8 mouse cellular contexts compared by ENCODE assay signal in the genomic region with DNA sequence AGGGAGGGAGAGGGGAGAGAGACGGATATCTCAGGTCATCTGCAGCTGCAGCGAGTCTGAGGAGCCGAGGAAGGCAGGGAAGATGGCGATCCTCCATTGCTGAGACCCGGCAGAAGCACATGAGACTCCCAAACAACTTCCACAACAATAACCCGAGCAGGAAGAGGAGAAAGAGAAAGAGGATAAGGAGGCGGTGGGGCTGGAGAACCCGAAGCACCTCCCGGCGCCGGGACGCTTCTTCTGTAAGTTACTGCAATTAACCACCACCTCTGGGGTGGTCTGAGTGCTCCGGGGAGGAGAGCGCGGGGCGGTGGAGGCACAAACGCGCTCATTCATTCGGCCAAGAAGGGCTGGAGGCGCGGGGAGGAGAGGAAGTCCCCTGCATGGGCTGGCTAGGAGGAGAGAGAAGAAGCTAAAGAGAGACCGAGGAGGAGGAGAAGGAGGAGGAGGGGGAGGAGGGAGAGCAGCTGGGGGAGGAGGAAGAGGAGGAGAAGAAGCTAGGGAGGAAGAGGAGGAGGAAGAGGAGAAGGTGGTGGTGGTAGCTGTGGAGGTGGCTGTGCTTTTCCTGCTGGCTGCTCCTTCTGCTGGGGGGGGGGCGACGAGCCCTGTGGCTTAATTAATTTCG. TPM values are rescaled to one million over a fixed set of nuclear protein-coding genes. Genes with fewer than 3 reads are reported as not detected.
DNase-seq lines count a peak whose midpoint lies in the region; ATAC-seq and TF ChIP-seq lines count a peak whose summit lies in the region.

No protein-coding gene starts in this region.

- H3K27me3 ChIP-seq in C2C12 (ENCODE audit: control insufficient read depth, insufficient read depth, insufficient read length) = no peaks in the 10 kb centered on the region
- H3K27me3 ChIP-seq in embryonic facial prominence, embryonic 14.5 days (replicated peaks; ENCODE audit: control insufficient read depth, insufficient read depth, low read length) = no peaks in the 10 kb centered on the region
- 0 out of 2 replicates have a peak, but pooled peaks cover 4% of the 10 kb centered on the region for H3K27me3 ChIP-seq in lung, postnatal 0 days (replicated peaks; ENCODE audit: insufficient read depth, low read length)

- H3K4me1 ChIP-seq in embryonic facial prominence, embryonic 14.5 days (ENCODE audit: control insufficient read depth, insufficient read depth, low read length) = peaks cover 15% of the 10 kb centered on the region
- peaks cover 9% of the 10 kb centered on the region; the same call in 1 of the 2 replicates for H3K4me1 ChIP-seq in lung, postnatal 0 days (ENCODE audit: insufficient read depth, low read depth, low read length)

- peak overlapping the region; percentile 69 for H3K4me2 ChIP-seq in embryonic facial prominence, embryonic 14.5 days (ENCODE audit: low read depth, low read length)
- H3K4me2 ChIP-seq in lung, postnatal 0 days (replicated peaks; ENCODE audit: low read depth, low read length) = peak overlapping the region; percentile 96

- no peak for TF ChIP-seq EP300 in lung, postnatal 0 days (IDR thresholded peaks at IDR 0.05)

- TF ChIP-seq CTCF in C2C12 (IDR thresholded peaks at IDR 0.05; ENCODE audit: control insufficient read depth, insufficient read depth, insufficient read length) = no peak
- no peak for TF ChIP-seq CTCF in lung, postnatal 0 days (IDR thresholded peaks at IDR 0.05)

- peak overlapping the region; percentile 92 for H3ac ChIP-seq in C2C12 (ENCODE audit: control insufficient read depth, insufficient read length, low read depth)

- intact Hi-C loops in heart, postnatal 10 days (cut with DNase I) = loop anchor here (1.0 to 10.0 kb wide), 6 partner anchors 19 to 1016 kb away; no protein-coding TSS in a partner anchor

- 2% methylated on average over 23 of the region's 25 CpGs for WGBS in embryonic facial prominence, embryonic 14.5 days
- 2% methylated on average over 23 of the region's 25 CpGs for WGBS in lung, postnatal 0 days

- peaks cover 48% of the 10 kb centered on the region for H3K79me3 ChIP-seq in C2C12 (ENCODE audit: low read depth)

- peak overlapping the region; percentile 91 for H3K27ac ChIP-seq in embryonic facial prominence, embryonic 14.5 days (replicated peaks; ENCODE audit: low read depth, low read length)
- H3K27ac ChIP-seq in lung, postnatal 0 days (ENCODE audit: low read length) = peak overlapping the region; percentile 89

- peak; percentile 65 for DNase-seq in adrenal gland, postnatal 10 days
- peak; percentile 87 for DNase-seq in embryonic facial prominence, embryonic 14.5 days (ENCODE audit: low spot score)
- DNase-seq in heart, postnatal 10 days = peak; percentile 65 to 69
- peak; percentile 38 to 49 for DNase-seq in layer of hippocampus, adult 8-10 months (ENCODE audit: low spot score in 2 of 2)
- DNase-seq in lung, postnatal 0 days (ENCODE audit: low spot score) = peak; percentile 68
- DNase-seq in right cerebral cortex, postnatal 25 days = peak; percentile 67

- peaks cover 65% of the 10 kb centered on the region for H3K79me2 ChIP-seq in C2C12 (ENCODE audit: control insufficient read depth, insufficient read depth)

- H3K4me3 ChIP-seq in C2C12 (ENCODE audit: insufficient read depth, poor library complexity, severe bottlenecking) = peak overlapping the region; percentile 66
- H3K4me3 ChIP-seq in embryonic facial prominence, embryonic 14.5 days (ENCODE audit: low read depth, low read length) = peak overlapping the region; percentile 67
- peak overlapping the region; percentile 50 for H3K4me3 ChIP-seq in lung, postnatal 0 days (ENCODE audit: low read depth, low read length)

- H3K36me3 ChIP-seq in C2C12 (ENCODE audit: control insufficient read depth, insufficient read depth) = peaks cover under 1% of the 10 kb centered on the region
- H3K36me3 ChIP-seq in embryonic facial prominence, embryonic 14.5 days (ENCODE audit: control insufficient read depth, insufficient read depth, low read length) = no peaks in the 10 kb centered on the region
- no peaks in the 10 kb centered on the region for H3K36me3 ChIP-seq in lung, postnatal 0 days (ENCODE audit: insufficient read depth, low read length)

- peak; percentile 35 for ATAC-seq in embryonic facial prominence, embryonic 14.5 days (ENCODE audit: low read depth)
- ATAC-seq in lung, postnatal 0 days = peak; percentile 27
- no peak for ATAC-seq in activated CD4-positive, CD25-positive, alpha-beta regulatory T cell, adult 4 months

- no peaks in the 10 kb centered on the region for H3K9me3 ChIP-seq in embryonic facial prominence, embryonic 14.5 days (ENCODE audit: control insufficient read depth, low read length)
- H3K9me3 ChIP-seq in lung, postnatal 0 days (ENCODE audit: low read length) = no peaks in the 10 kb centered on the region

- H3K9ac ChIP-seq in embryonic facial prominence, embryonic 14.5 days (ENCODE audit: low read depth, low read length) = peak overlapping the region; percentile 86
- H3K9ac ChIP-seq in lung, postnatal 0 days (replicated peaks; ENCODE audit: low read depth) = peak overlapping the region; percentile 53

TF ChIP-seq in C2C12, 6 proteins besides CTCF, POLR2A, EP300 and RAD21:
- no peak for TF ChIP-seq MAX (IDR thresholded peaks at IDR 0.05)
- no peak for TF ChIP-seq MYOG (IDR thresholded peaks at IDR 0.05; ENCODE audit: control insufficient read depth, extremely low read depth, insufficient read length)
- no peak for TF ChIP-seq MYOD1 (IDR thresholded peaks at IDR 0.05; ENCODE audit: control insufficient read depth, insufficient read length, low read depth)
- TF ChIP-seq USF1 (IDR thresholded peaks at IDR 0.05; ENCODE audit: low read depth) = no peak
- TF ChIP-seq CEBPB (IDR thresholded peaks at IDR 0.05; ENCODE audit: low read depth) = no peak
- TF ChIP-seq FOSL1 (IDR thresholded peaks at IDR 0.05; ENCODE audit: insufficient read depth, low read length, poor library complexity, severe bottlenecking) = no peak

RNA-seq across cellular contexts. Expression of gene Zfp462, which starts 3.3 kb away (rescaled TPM):
- 6.3 TPM for polyA plus RNA-seq in C2C12 (2012; fragmentation: generic; extraction: Trizol)
- 10 to 100 TPM; 36.5 to 49.0 TPM for total RNA-seq in adrenal gland, postnatal 10 days (2021)
- 3.0 and 6.7 TPM in 2 replicates for polyA plus RNA-seq in embryonic facial prominence, embryonic 14.5 days (2014; fragmentation: Nextera tagmentation; extraction: Ambion mirVana)
- 10 to 100 TPM; 17.7 to 18.5 TPM for total RNA-seq in heart, postnatal 10 days (2021)
- 10 to 100 TPM; 58.8 to 76.3 (median 64.4) TPM for total RNA-seq in layer of hippocampus, adult 8-10 months (2022)
- polyA plus RNA-seq in lung, postnatal 0 days (2015; fragmentation: Nextera tagmentation; extraction: Ambion mirVana) = 1.5 and 1.8 TPM in 2 replicates
- under 1 TPM in 1 of 2 experiments, not detected in 1; 0.03 TPM for polyA plus RNA-seq in activated CD4-positive, CD25-positive, alpha-beta regulatory T cell, adult 4 months (2017; shearing (Covaris generic))
